Mouse (Mus musculus): ENCODE measurements around the gene Pbx1. TPM values are rescaled to one million over a fixed set of nuclear protein-coding genes. Genes with fewer than 3 reads are reported as not detected.

Gene Pbx1
- total RNA-seq, 2 experiments from 2014 or later = 117 to 118 TPM

DNA sequence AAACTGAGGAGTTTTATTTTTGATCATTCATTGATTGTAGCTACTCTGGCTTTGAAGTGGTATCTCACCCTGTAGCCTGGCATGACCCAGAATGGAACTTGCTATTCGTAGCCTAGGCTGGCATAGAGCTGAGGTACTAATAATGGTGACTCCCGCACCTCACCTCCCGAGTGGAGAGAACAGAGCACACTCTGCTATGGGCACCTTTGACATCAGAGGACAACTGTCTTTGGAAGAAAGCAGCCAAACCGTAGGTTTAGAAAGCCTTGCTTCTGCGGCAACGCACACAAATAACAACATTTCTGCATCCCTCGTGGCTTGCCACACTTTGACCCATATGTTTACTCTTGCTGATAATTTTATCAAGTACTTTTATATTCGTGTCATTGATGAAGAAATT, 132.9 kb downstream of the Pbx1 start:
- DNase-seq = no peak

- no peak for DNase-seq
These were observed 135.8 kb downstream of the Pbx1 start for GRCm38 (mm10) chr1:168296290-168296689.

DNA sequence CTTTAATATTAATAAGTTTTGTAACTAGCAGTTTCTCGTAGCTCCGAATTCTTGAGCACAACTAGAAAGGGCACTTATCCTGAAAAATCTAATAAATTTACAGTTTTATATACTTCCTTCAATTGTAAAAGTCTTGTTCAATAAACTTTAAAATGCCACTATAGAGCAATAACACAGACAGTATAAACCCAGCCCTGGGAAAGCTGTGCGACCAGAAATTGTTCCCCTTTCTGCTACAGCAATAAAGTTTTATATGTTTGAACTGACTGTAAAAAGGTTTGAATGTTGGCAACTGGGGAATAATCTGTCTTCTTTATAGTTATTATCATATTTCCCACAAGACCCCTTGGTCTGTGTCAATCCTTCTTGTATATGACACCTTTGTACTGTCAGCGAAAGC, 136.3 kb downstream of the Pbx1 start:
- DNase-seq = no peak

DNA sequence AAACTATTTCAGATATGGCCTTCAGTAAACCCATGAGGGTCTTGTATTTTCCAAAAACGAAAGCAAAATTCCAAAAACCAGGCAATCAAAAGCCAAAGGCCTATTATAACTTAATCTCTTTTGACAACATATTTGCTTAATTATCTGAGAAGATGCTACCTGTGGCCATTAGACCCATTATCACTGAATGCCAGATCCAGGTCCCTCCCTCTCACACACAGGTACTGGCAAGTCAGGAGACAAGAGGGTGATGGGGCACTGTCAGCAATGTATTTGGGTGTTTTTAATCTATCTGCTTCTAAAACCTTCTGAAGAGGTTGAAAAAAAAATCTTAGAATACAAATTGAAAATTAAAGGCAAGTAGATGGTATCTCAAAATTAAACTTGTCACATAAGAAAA, 138.4 kb downstream of the Pbx1 start:
- no peak for DNase-seq

DNA sequence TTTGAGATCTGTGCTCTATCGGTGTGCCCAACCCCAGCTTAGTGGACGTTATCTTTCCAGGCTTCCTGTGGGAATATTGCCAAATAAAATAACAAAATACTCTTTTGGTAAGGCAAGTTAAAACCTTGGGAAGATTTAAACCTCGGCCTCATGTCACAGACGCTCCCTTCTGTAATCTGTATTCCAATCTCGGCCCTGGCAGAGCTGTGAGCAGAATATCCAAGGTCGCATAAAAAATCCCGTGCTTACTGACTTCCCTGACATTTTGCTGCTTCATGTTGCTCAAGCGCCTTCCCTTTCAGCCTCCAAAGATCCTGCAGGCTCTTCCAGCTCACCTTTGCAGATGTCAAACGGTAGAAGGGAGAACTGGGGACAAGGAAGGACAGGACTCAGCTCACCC, 140.0 kb downstream of the Pbx1 start:
- DNase-seq = no peak

DNA sequence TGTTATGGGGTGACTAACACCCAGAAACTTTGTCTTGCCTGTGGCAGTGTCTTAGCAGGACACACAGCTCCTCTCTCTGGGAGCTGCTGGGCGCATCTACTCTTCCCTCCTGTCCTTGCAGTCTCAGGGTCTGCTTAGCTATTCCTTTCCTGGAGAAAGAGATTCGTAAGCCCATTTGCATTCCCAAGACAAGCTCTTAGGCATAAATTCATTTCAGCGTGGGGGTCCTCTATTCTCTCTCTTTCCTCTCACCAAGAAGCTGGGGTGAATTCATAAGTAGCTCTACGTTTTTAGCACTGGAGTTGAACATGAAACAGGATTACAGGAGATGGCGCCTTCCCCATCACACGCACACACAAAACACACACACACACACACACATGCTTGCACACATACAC, 140.4 kb downstream of the Pbx1 start:
- no peak for DNase-seq

DNA sequence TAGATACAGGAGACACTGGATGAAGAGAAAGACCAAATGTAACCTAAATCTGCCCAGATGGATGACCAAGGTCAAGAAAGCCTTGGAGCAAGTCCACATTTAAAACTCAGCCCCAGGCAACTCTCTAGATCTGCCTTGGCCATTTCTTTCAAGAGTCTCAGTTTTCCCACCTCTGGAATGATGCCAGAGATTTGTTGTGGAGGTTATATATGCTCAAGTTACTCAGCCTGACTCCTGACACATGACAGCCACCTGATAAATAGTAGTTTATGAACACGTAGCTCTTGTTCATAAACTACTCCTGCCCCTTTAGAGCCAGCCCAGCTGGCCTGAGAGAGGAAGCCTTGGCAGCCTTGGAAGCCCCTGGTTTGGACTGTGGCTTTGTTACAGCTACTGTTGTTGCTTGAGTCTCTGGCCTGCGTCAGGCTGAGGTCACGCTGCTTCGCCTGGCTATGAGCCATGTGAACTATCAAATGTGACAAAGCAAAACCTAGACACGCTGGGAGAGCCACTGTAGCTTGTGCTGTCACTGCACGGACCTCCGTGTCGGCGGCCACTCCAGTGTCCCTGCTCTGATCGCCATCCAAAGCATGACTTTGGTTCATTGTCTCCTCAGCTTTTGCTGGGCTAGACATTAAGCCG, 140.9 kb downstream of the Pbx1 start:
- no peak for DNase-seq

- no peak for DNase-seq
These were observed 141.7 kb downstream of the Pbx1 start for GRCm38 (mm10) chr1:168290236-168290985.

- no peak for DNase-seq
These were observed 143.1 kb downstream of the Pbx1 start for GRCm38 (mm10) chr1:168288891-168289545.

DNA sequence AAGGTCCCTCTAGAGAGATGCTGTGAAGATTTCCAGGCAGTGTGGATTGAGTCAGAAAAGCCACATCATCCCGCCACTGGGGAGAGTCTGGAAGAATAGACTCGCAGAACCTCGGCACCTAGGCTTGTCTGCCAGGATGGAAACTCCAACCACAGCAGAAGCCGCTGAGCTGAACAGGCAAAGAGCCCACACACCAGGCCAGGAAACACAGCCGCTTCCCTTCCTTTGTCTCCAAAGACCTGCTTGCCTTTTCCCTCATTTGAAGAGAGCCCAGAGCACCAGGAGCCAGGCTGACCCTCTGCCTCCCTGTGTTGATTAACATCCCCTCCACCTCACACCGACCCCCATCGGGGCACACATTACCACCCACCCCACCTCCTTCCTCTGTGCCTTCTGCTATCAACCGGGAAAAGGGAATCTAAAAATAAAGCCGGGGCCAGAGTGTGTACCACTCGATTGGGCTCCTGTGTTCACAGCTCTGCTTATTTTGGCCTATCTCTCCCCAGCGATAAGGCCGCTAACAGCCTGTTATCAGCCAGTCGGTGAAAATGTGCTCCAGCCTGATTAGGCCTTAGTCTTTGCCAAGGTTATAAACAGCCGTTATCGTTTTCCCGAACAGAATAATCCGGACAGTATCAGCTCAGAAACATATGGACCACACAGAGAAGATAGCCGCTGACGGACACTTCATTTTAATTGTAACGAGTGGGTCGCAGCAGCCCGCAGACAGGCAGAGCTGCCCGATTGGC, 144.1 kb downstream of the Pbx1 start:
- DNase-seq = peak; percentile 50 to 53

GRCm38 (mm10) chr1:168286862-168287650, 145.0 kb downstream of the Pbx1 start:
- no peak for DNase-seq

DNA sequence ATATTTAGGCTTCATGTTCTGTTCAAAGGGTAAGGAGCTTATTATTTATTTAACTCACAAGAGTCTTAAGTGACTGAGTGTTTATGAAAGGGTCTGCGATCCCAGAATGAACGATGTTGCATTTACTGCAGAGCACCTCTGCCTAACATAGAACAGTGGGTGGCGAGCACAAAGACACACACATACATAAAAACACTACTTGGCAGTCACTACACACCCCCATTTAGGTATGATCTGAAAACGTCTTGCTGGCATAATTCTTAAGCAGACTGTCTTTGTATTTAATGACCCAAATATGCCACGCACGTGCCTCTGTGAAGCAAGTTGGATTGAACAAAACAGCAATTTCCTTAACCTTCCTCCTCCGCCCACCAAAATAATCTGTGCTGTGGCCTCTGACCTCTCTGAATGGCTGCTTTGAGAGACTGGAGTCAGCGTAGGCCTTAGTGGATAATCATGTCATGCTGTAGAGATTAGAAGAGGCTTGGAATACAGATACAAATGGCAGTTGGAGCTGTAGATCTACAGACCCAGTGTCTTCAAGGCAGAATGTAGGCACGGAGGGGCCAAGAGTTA, 147.4 kb downstream of the Pbx1 start:
- DNase-seq = no peak

DNA sequence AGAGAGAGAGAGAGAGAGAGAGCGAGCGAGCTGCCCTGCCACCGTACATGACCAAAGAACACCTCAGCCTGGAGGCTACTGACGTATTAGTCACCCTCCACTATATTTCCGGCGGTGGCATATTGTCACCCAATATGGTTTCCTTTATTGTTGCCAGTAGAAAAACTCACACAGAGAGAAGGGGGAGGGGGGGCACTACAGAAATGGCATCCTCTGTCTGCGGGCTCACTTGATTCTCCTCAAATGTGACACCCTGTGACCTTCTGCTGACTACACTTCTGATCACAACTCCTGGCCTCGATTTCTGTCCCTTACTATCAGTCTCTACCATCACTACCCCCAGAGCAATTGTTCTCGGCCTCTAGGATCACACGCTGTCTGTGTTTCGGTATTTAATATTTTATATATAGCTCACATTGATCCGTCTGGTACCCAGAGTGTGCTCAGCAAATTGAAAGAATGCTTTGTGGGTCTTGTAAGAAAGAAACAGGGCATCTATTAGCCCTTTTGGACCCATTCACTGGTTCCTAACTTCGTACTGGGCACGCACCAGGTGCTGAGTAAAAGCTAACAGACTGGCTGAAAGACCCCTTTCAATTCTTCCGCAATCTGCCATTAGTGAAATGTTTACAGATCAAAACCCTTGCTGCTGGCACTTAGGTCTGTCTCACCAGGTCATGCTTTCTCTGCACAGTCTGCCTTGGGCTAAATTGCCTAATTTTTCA, 148.1 kb downstream of the Pbx1 start:
- DNase-seq = no peak

DNA sequence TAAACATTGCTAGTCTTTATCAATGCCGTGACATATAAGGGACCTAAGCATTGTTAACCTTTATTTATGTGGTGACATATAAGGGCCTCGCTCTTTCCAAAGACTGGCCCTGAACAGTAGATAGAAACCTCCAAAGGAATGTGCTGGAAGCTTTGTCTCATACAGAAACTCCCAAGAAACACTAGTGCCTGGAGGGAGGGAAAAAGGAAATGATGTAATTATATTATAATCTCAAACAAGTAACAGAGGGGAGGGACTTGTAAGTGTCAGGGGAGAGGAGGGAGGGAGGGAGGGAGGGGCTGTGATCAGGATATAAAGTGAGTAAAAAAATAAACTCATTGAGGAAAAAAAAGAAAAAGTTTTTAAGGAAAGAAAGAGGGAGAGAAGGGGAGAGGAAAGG, 148.6 kb downstream of the Pbx1 start:
- no peak for DNase-seq

- DNase-seq = no peak
These were observed 156.4 kb downstream of the Pbx1 start for GRCm38 (mm10) chr1:168275678-168276077.

- no peak for DNase-seq
These were observed 157.8 kb downstream of the Pbx1 start for GRCm38 (mm10) chr1:168274296-168274695.

- DNase-seq = no peak
These were observed 160.0 kb downstream of the Pbx1 start for GRCm38 (mm10) chr1:168272091-168272490.

DNA sequence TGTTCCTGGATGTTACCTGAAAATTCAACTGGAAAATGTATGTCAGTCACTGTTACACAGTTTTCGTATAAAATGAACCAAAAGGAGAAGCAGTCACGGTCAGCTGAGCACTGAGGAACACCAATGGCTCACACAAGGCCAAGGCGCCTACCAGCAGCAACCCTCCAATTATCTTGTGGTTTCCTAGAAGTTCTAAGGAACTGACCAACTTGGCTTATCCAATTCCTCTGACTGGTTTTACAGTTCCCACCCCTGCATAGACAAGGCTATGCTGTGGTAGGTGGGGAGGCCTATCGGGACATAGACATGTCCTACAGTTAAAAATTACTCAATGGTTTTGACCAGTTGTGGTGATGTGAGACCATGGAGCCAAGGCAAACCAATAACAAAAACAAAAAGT, 160.9 kb downstream of the Pbx1 start:
- no peak for DNase-seq

GRCm38 (mm10) chr1:168268751-168269623, 163.1 kb downstream of the Pbx1 start:
- DNase-seq = no peak

GRCm38 (mm10) chr1:168268224-168268623, 163.8 kb downstream of the Pbx1 start:
- DNase-seq = no peak

All from layer of hippocampus, postnatal 36 days (tissue).